Mouse (Mus musculus) layer of hippocampus, postnatal 10 days (tissue): ENCODE data around the gene Phc3. TPM values are rescaled to one million over a fixed set of nuclear protein-coding genes. Genes with fewer than 3 reads are reported as not detected.

Experiments
- DNase-seq, 2 experiments: peaks; one replicate each; pipeline ENCODE4 v3.0.0; 2021; ENCODE audit warnings: low spot score in 2 of 2
- total RNA-seq, 2 experiments: library from RNA; stranded (reverse); gene quantifications; 2 replicates each; pipeline ENCODE4 v1.2.3; 2021

Gene Phc3
- total RNA-seq, 2 experiments from 2014 or later = 35.9 to 37.9 TPM

DNA sequence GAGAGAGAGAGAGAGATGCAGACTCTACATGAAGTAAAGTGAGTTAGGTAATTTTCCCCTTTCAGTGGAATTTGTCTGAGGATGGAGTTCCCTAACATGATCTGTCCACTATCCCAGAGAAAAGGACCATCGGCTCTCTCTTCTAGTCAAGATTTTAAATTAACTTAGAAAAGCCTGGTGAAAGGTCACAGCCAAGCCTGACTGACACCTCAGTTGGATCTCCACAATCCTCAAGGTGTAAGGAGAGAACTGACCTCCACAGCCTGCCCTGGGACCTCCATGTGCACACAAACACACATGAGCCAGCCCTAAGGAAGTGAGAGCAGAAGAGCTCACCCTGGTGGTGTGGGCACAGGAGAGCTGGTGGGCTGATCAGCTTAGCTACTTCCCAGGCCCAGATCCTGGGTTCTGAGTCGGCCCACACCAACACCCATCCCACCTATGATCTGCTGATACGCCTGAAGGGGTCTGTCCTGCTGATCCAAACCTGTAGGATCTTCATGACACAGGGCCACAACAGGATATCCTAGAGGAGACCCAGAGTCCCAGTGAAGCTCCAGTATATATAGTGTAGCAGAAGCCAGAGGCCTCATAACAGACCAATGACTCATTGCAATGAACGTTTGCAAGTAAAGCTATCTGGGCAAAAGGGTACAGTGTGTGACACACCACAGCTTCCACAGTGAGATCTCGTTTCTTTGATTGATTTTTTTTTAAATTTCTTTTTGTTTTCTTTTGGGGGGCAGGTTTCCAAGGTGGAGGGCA, 12.6 kb upstream of the Phc3 start:
- no peak for DNase-seq

DNA sequence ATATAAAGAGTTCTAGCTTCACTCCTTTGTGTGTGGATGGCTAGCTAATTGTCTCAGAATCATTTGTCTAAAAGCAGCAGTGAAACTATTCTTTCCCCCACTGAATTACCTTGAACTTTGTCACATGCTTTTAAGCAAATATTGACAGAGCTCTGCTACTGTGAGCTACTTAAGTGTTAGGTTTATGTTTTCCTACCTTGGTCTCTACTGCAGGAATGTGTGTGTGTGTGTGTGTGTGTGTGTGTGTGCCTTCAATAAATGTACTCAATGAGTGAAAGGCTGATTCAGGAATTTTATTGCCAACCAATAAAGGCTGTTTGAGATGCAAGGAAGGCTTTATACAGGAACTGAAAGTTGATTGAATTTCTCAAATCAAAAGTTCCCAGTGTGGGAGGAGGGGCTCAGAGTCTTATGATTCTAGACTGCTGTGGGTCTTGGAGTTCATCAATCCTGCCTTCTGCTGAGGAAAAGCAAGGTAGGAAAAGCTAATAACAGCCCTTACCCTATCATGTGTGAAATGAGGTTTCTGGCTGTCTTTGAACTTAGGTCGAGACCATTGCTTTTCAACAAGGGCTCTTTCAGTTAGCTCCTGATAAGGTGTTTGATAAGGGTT, 7.9 kb upstream of the Phc3 start:
- no peak for DNase-seq

GRCm38 (mm10) chr3:30975102-30975754, 6.0 kb upstream of the Phc3 start:
- peak; percentile 53 to 60 for DNase-seq

DNA sequence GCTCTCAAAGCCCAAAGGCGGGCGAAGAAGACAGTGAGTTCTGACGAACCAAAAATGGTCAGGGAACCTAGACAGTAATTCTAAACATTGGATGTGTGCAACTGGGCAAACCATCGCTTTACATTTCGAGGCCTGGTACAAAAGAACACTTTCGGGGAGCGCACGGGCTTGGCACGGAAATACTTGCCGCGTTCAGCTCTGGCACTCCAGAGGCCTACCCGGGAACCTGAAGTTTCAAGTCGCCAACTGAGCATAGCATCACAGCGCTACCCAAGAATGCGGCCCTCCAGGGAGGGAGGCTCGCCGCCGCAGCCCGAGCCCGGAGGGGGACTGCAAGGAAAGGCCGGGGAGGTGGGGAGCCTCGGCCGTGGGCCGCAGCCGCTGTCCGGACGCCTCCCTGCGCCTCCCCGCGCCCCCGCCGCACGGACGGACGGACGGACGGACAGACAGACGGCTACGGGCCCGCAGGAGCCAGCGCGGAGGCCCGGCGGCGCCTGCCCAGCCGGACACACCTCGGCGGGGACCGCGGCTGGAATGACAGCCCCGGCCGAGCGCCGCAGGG, 603 bp downstream of the Phc3 start:
- DNase-seq = peak; percentile 43 to 55

DNA sequence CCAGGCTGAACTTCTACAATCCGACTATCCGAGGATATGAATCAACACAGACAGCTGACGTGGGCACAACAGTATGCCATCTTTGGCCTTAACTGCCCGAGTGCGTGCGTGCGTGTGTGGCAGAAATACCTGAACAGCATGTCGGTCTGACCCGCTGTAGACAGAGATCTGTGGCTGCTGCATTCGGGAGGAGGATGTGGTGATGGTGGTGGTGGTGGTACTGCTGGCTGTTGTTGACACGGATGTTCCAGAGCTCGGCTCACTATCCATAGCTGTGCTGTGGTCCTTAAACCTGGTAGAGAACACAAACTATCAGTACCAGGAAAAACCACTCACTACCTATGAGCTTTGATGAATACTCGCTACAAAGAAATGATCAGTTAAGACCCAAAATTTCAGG, 3.6 kb downstream of the Phc3 start:
- no peak for DNase-seq

DNA sequence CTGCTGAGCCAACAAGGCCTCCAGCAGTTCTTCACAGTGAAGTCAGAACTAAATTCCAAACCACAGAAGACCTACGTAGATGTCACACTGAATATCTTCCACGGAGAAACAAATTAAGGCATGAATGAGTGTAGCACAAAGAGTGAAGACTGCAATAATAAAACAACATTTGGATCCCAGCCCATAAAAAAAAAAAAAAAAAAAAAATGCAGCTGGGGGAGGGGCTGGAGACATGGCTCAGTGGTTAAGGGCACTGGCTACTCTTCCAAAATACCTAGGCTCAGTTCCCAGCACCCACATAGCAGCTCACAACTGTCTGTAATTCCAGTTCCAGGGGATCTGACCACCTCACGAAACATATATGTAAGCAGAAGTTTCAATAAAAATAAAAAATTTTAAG, 5.0 kb downstream of the Phc3 start:
- DNase-seq = no peak

DNA sequence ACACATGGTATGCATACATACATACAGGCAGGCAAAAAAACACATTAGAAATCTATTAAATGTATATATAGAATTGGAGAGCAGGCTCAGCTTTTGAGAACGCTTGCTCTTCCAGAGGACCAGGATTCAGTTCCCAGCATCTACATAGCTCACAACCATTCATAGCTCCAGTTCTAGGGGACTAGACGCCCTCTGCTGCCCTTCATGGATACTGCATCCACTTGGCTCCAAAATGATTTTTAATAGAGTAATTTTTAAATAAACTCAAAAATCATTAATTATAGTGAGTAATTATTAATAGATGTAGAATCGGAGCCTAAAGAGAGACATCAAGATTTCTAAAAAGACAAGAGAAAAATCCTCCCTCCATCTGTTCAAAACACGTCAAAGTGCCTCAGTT, 6.1 kb downstream of the Phc3 start:
- no peak for DNase-seq

- DNase-seq = no peak
Measured at GRCm38 (mm10) chr3:30959868-30960831, 9.1 kb downstream of the Phc3 start.

GRCm38 (mm10) chr3:30958709-30959108, 10.5 kb downstream of the Phc3 start:
- no peak for DNase-seq

DNA sequence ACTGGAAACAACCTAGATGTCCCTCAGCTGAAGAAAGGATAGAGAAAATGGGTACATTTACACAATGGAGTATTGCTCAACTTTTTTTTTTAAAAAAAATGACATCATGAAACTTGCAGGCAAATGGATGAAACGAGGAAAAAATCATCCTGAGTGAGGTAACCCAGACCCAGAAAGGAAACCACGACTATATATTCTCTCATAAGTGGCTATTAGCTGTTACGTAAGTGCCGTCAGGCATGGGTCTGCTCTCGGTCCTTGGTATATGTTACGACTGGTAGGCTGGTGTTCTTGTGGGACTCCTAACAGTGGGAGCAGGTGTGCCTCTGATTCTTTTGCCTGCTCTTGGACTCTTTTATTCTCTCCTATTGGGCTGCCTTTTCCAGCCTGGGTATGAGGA, 12.9 kb downstream of the Phc3 start:
- no peak for DNase-seq

GRCm38 (mm10) chr3:30952273-30953070, 16.7 kb downstream of the Phc3 start:
- no peak for DNase-seq

DNA sequence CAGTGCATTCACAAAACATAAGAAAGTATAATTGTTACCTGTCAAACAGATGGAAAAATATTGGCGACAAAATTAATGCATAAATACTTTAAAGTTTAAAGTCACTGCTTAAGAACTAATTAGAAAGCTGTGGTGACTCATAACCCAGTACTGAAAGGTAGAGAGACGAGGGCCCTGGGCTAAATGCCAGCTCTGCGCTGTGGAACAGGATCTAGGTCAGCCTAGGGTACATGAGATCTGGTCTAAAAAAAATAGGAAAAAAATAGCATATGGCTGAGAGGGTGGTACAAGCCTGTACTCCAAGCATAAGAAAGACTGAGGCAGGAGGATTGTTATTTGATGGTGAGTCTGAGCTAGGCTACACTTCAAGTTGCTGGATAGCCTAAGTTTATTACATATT, 17.6 kb downstream of the Phc3 start:
- no peak for DNase-seq

- DNase-seq = no peak
Measured at GRCm38 (mm10) chr3:30934384-30934783, 34.8 kb downstream of the Phc3 start.

GRCm38 (mm10) chr3:30929828-30930227, 39.4 kb downstream of the Phc3 start:
- DNase-seq = no peak

DNA sequence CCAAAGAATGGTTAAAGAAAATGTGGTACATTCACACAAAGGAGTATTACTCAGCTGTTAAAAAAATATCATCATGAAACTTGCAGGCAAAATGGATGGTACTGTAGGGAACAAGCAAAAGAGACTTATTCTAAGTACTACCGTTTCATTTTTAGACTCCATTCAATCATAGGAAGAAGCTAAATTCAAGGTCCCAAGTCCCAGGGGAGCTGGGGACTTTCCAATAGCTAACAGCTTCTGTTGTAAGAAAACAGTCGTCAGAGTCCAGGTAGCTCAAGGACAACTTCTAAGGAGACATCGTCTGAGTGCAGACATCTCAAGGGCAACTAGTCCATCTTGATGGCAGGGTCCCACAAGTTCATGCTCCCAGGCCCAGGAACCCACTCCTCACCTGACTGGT, 41.6 kb downstream of the Phc3 start:
- DNase-seq = no peak

- no peak for DNase-seq
Measured at GRCm38 (mm10) chr3:30917160-30917559, 52.1 kb downstream of the Phc3 start.

GRCm38 (mm10) chr3:30904658-30905057, 64.6 kb downstream of the Phc3 start:
- no peak for DNase-seq

GRCm38 (mm10) chr3:30899407-30899806, 69.8 kb downstream of the Phc3 start:
- no peak for DNase-seq

- no peak for DNase-seq
Measured at GRCm38 (mm10) chr3:30896721-30897120, 72.5 kb downstream of the Phc3 start.

DNA sequence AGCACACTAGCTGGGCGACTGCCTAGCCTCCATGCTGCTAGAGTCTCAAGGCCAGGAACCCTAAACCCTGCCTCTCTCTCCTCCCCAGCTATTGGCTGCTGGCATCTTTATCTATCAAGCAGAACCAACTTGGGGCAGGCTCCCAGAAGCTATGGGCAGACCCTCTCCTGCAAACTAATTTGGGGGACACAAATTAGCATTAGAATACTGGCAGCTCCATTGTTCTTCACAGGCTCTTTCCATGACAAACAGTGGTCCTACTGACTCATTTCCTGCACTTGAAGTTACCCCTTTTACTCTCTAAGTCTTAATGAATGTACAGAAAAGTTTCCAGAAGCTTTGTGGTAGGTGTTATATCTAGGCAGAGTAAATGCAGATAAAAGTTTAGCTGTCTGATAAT, 80.2 kb downstream of the Phc3 start:
- DNase-seq = no peak
